Mouse (Mus musculus): ENCODE measurements at regions not wholly inside any gene's neighbourhood (a gene's known extent, or its start where the extent isn't known, plus 50 kb on each side); places are given as distances from the start of the nearest gene placed in this dataset.
A peak's percentile ranks its signal among the peaks of the same experiment; 100 is the strongest.

DNA sequence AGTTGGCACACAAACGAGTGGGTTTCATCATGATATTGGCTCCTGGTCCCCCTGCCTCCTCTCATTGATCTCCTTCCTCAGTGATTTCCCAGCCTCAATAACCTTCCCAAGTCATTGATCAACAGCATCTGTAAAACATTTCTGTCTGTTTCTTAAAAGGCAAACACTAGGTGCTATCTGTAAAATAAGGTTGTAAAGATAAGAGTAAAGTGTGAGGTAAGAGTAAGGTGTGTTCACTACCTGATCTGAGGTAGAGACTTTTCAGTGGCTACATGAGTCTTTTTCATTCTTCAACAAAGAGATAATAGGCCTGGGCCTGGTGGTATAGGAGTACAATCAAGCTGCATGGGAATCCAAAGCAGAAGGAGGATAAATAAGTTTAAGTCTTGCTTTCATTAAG, 55.7 kb downstream of the Plk2 start:
- DNase-seq (ENCODE audit: extremely low spot score in 1 of 2, low spot score in 1 of 2): no peak

DNA sequence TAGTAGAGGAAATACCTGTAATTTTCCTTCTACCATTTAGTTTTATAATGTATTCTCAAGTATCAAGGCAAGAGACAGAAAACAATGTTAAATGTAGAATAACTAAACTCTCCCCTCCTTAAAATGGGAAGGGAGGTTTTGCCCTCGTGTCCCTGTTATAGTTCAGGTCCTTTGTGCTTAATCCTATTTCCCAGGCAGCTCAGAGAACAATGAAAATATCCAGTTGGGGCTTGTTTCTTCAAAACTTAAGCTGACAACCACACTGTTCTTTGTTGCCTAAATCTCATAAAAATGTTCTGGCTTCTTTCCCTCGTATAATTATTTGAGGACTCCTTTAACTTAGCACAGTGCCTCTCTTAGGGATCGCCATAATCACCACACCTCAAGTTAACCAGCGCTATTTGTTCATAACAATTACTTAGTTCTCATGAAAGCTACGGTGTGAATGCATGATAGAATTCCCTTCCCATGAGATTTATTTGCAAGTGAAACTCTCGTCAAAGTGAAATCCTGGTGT, 57.2 kb downstream of the Plk2 start:
- DNase-seq (ENCODE audit: extremely low spot score in 1 of 2, low spot score in 1 of 2): no peak

DNA sequence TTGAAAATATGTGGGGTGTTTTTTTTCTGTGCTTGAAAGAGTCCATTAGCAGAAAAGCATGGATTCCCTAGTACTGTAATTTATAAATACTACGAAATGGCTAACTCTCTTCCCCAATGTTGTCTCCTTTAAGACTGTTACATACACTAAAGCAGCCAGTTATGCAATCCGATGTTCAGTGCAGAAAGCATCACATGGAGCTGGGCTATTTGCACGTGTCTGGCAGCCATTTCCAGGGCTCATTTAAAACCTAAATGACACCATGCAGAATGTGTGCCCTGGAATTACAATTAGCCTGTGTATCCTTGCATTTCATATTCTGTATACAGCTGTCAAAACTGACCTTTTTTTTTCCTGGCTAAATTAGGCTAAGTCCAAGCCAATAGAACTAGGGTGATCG, 60.2 kb downstream of the Plk2 start:
- no peak for DNase-seq (ENCODE audit: extremely low spot score in 1 of 2, low spot score in 1 of 2)

DNA sequence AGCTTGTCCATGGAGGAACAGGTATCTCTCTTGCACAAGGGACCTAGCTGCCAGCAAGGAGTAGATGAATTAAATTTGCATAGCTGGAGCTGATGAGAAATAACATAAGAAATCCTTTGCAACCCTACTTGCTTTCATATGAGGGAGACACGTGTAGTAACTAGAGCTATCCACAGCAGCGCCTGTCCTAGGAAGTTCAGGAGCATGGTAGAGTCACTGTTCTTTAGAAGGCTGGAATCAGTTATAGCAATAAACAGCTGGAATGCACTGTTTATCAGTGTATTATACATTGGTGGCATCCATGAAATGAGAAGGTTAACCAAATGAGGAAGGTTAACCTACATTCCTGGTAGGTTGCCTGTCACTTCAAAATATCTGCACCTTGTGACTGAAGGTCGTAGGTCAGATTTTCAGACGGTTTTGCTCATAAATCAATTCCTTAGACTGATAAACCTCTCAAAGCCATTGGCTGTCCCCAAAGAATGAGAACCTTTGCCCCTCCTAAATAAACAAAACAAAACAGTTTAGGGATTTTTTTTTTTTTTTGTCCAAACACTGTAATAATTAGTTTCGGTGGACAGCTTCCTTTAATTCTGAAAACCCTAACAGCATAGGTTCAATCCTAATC, 60.8 kb downstream of the Plk2 start:
- no peak for DNase-seq (ENCODE audit: extremely low spot score in 1 of 2, low spot score in 1 of 2)

DNA sequence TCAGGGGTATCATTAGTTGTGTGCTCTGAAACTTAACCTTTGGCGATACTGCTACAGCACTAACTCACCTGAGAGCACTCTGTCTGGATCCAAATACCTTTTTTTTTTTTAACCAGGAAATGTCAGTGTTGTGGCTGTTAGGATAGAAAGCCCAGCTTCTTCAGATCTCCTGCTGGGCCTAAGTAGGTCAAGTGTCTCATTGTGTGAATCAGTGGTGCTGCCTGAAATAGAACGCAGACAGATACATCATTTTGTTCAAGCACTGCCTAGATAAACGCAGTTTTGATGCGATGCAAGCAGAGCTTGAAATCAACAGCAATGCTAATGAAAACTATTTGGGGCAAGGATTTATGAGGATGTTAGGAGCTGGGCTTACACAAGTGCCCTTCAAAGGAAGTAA, 63.9 kb downstream of the Plk2 start:
- no peak for DNase-seq (ENCODE audit: extremely low spot score in 1 of 2, low spot score in 1 of 2)

DNA sequence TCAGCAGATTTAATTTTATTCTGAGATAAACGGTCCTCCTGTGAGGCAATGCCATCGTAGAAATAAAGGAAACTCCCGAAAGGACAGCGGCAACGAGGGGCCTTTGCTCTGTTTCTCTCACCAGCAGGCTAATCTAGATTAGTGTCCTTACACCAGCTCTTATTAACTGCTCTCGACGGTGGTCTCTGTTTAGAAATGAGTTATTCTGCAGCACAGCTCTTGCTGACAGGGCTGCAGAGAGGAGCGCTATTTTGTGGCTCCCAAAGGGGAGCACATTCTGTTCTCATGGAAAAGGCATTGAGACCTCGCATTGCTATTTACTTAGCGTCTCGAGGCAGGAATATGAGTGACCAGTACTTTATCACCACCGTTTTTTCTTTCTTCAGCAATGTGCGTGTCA, 66.7 kb downstream of the Plk2 start:
- no peak for DNase-seq (ENCODE audit: extremely low spot score in 1 of 2, low spot score in 1 of 2)

DNA sequence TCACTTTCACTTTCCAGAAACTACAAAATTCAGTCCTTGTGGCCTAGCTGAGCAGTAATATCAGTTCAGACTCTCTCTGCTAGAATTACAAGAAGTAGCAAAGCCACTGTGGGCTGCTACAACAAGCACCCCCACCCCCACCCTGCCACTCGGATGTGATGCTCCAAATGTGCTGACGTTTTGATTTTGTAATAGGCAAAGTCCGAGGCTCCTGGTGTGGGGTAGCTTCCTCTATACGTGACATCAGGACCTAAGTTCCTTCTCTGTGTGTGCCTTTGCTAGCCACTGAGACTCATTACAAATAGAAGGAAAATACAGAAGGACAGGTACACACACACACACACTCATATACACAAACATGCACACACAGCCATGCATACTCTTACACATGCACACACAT, 76.7 kb downstream of the Plk2 start:
- DNase-seq (ENCODE audit: extremely low spot score in 1 of 2, low spot score in 1 of 2): no peak

DNA sequence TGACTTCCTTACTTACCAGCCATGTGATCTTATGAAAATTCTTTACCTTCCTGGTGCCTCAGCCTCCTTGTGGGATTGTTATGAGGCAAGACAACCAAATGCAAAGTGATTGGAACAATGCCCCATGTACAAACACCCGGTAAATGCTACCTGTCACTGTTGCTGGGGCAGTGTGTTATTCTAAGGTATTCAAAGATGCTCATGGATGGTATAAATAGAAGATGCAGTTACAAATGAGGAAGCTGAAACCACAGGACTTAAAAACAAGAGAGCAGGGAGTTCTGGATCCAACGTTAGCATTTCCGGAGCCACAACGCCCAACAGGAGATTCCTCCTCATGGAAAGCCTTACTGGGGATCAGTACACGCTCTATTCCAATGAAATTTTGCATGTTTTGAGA, 82.9 kb downstream of the Plk2 start:
- DNase-seq (ENCODE audit: extremely low spot score in 1 of 2, low spot score in 1 of 2): no peak

DNA sequence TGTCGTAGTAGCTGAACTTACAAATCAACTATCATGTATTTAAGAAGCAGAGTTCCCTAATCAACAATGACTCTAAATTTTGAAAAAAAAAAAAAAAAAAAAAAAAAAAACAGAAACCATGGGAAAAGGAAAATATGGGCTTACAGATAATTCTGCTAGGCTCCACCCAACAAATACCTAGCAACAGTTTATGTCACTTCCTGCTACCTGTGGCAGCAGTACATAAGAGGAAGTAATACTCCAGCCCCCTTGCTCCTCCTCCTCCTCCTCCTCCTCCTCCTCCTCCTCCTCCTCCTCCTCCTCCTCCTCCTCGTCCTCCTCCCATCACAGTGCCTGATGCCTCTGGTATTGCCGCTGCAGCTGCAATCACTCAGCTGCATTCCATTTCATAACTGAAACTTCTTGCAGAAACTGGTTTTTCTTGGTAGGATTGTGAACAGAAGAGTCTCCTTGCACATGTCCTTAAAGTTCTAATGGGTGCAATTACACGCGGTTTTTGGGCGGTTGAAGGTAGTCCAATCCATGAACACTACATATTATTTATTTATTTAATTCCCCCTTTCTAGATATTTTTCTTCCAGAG, 89.6 kb downstream of the Plk2 start:
- no peak for DNase-seq (ENCODE audit: extremely low spot score in 1 of 2, low spot score in 1 of 2)

DNA sequence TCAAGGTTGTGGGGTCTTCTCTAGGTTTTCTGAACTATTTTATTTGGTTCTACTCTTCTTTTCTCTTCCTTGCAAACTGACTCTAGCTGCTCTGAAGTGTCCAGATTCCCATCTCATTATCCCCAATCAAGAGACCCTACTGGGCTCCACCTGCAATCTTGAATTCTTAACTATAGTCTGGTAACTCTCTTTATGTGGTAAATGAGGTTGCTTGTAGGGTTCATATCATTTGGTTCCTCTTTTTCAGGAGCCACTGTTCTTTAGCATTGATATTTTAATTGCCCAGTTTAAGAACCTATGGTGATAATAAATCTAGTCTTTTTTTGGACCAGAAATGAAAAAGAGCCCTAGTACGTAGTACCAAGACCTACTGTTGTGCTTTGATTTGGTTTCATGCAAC, 90.7 kb downstream of the Plk2 start:
- no peak for DNase-seq (ENCODE audit: extremely low spot score in 1 of 2, low spot score in 1 of 2)

DNA sequence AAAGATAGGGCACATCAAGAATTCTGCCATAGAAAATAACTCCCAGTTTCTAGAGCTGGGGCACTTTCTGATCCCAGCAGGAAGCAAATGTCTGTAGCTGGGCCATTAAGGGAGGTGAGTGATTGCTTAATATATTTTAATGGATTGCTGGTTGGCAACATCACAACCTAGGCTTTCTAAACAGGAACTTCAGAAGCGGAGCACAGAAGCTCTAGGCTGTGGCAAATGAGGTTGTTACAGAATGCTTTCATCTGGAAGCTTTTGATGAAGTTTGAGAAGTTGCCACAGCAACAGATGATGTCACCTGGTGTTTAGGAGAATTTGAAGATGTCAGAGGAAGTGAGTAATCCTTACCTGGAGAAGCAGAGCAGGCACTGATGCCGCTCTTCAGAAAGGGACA, 95.3 kb downstream of the Plk2 start:
- DNase-seq (ENCODE audit: extremely low spot score in 1 of 2, low spot score in 1 of 2): no peak

DNA sequence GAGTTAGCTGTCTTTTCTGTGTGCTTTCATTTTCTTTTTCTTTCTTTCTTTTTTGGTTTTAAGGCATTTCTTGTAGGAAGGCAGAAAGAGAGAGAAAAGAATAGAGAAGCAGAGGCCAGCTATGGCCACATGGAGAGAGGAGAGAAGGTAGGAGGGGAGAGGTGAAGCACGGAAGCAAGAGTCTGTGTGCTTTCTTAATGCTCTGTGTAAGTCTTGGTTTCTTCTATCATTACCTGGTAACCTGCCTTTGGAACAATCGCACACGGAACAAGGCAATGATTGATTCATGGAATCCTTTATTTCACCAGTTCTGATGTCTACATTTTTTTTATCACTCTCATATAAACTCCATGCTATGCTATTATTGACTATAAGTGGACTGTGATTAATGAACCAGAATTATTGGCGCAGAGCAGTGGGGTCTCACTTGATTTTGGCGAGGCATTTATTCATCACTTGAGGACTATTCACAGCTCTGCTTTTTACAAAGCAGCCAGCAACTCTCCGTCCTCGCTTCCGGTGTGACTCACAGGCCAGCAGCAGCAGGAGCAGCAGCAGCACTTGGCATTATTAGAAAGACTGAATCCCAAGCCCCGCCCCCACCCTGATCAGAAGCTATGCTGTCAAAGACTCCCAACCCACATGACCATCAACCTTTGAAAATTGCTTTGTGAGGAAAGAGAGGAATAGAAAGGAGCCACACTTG, 97.6 kb downstream of the Plk2 start:
- peak in 1 of 2 experiments; percentile 9 for DNase-seq (ENCODE audit: extremely low spot score in 1 of 2, low spot score in 1 of 2)

DNA sequence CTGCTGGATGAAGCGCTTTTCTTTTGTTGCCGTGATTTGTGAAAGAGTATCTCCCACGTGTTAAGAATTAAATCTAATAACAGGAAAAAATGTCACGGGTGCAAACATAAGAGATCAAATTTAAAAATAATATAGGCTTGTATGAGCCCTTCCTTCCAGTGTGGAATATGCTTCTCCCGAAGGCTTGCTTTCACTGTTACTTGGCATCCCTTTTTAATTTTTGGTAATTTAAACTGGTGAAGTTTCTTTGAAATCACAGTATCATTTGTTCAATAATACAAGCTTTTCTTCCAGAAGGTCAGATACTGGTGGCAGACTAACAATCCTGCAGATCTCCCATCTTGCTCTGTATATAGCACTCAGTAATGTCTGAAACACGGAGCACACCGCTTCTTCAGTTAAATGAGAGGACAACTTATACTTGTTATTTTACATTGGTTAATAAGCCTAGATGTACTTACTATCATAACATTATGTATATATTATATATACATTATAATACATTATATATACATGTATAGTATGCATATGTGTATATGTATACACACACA, 98.2 kb downstream of the Plk2 start:
- DNase-seq (ENCODE audit: extremely low spot score in 1 of 2, low spot score in 1 of 2): no peak

DNA sequence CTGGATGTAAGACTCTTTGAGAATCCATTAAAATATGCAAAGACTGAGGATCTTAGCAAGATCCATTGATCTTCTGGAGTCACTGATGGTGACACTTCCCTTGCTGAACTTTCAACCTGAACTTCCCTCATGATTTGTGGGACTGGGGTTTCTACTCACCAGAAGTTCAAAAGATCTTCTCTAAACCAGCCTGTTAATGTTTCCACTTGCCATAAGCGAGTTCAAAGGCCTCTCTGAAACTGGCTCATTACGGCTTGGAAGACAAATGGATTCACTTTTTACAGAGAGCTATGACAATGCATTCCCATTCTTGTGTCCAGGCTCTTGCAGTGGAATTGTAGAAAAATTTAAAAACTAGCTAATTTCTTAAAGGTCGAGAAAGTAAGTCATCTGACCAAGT, 102.6 kb downstream of the Plk2 start:
- no peak for DNase-seq (ENCODE audit: extremely low spot score in 1 of 2, low spot score in 1 of 2)

DNA sequence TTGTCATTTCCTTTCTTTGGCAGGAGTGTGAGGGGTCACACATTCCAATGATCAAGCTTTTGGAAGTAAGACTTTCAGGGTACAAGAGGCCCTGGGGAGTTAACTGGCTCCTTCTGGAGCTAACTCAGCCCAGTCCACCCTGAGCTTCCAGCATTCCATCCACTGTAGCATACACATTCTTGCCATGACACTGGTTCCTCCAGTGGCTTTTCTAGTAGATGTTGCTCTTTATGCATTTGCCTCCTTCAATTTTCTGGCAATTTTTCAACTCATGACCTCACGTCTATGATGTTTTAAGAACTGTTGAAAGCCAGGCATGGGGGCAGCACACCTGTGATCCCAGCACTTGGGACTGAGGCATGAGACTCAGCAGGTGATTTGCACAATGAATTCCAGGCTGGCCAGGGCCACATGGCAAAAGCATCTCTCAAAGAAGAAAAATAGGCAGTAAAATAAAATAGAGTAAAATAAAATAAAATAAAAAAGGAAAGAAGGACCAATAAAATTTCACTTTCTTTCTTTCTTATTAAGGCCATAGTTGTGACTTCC, 113.0 kb downstream of the Plk2 start:
- DNase-seq (ENCODE audit: extremely low spot score in 1 of 2, low spot score in 1 of 2): no peak

DNA sequence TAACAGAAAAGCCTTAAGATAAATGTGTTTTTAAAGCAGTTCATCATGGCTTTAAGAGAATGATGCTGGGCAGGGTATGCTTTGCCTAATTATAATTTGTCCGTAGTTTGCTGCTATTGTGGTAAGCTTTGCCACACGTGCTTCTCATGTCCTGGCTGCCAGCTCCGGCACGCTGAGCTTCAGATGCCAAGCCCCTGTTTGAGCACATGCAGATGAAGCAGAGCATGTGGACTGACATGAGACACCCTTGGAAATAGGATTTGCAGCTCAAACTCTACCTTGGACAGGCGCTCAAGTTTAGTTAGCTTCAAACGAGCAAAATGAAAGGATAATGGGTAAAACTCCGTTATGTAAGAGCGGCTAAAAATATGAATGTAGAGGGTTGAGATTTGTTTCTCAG, 123.1 kb downstream of the Plk2 start:
- no peak for DNase-seq (ENCODE audit: extremely low spot score in 1 of 2, low spot score in 1 of 2)

DNA sequence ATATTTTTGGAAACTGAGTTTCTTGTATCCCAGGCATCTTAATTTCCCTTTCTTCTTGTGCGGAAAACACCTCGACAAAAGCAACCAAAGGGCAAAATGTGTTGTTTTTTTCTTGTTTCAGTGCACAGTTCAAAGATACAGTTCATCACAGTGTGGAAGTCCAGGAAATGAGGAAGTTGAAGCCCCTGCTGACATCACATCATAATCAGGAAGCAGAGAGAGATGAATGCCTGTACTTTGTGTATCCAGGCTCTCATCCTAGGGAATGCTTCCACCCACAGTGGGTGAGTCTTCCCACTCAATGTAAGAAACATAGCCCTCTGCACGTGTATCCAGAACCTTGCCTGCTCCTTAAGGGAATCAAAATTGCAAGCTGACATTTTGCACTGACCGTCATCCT, 128.1 kb downstream of the Plk2 start:
- DNase-seq (ENCODE audit: extremely low spot score in 1 of 2, low spot score in 1 of 2): no peak

DNA sequence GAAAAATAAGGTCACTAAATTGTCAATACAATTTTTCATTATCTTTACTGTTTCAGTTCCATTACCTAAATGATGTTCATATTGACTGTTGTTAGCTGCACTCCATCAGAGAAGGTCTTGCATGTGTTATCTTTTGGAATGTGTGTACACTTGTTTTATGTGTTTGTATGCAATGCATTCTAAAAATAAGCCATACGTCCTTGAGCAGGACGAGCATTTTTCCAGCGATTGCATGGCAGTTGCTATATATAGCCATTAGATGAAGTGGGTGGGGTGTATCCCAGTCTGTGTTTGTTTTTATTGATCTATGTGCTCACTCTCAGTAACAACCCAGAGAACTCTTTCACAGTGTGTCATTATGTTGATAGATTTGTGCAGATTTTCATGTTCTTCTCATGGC, 132.8 kb downstream of the Plk2 start:
- DNase-seq (ENCODE audit: extremely low spot score in 1 of 2, low spot score in 1 of 2): no peak

DNA sequence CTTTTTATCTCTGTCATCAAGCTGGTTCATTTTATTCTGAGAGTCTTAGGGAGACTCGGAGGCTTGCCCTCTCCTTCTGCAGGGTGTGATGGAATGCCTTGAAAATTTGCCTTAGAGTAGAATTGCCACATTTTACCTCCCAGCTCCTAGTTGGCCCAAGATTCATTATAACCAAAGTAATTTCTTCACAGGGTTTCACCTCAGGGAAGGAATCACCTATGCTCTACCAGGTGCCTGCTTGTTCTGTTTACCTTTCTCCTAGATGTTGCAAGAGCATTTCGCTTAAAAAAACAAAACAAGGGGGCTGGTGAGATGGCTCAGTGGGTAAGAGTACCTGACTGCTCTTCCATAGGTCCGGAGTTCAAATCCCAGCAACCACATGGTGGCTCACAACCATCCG, 134.8 kb downstream of the Plk2 start:
- DNase-seq (ENCODE audit: extremely low spot score in 1 of 2, low spot score in 1 of 2): no peak

DNA sequence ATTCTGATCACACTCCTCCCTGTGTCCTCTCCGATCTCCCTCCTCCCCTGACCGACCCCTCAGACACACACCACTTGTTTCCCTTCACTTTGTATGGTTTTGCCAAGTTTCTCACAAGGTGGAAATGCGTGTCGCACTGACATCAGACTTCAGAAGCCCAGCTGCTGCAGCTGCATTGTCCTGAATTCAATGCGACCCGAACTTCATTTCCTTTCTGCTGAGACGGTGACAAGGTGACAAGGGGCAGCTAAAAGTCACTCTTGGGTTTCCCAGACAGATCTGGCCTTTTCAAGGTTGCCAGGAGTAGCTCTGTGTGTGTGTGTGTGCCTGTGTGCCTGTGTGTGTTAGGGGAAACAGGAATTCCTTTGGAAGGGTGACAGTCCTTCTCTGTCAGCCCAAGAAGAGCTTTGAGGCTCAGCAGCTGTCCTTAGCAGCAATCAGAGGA, 139.5 kb downstream of the Plk2 start:
- DNase-seq (ENCODE audit: extremely low spot score in 1 of 2, low spot score in 1 of 2): no peak

DNA sequence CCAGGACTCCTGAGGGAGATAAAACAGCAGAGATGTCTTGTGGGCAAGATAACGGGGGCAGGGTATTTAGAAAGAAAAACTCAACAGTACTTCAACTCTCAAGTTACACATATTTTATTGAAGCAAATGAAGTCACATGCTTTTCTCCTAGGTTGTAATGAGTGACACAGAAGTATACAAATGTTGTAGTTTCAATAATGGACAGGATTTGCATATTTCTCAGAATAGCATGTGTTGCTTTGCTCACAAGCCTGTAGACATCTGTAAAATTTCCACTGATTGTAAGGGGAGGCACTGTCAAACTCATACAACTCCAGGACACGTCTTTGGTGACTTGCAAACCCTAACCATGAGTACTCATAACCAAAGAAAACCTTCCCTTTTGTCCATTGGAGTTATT, 140.9 kb downstream of the Plk2 start:
- no peak for DNase-seq (ENCODE audit: extremely low spot score in 1 of 2, low spot score in 1 of 2)

All from layer of hippocampus, postnatal 25 days (tissue).